Mouse (Mus musculus): ENCODE data around the gene Gabrg2. TPM values are rescaled to one million over a fixed set of nuclear protein-coding genes. Genes with fewer than 3 reads are reported as not detected.

The Gabrg2 gene
- not detected for total RNA-seq (2023)

GRCm38 (mm10) chr11:42000190-42001098, at the start of gene Gabrg2:
Gabrg2 (minus strand) TSS chr11:42000857.

Other genes starting within 250 kb of the Gabrg2 start
- not detected for gene Gabra1, start 182.1 kb upstream of the Gabrg2 start, total RNA-seq (2023)